Comparison of ENCODE assay signal across 8 mouse cellular contexts in the genomic region with DNA sequence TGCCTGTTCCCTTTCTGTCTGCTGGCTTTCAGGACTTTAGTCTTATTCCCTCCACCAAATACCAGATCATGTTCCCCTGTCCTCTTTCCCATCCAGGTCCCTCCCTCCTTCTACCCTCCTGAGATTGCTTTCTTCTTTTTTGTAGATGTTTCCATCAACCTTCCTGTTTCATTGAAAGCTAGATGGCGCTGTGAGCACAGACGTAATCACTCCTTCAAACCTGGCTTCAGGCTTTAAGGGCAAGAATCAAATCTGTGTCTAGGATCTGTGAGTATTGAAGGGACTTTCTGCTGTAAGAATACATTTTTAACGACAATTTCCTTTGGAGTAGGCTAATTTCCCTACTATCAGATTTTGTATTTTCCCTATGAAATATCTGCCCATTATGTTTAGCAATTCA.
DNase-seq lines count a peak whose midpoint lies in the region; ATAC-seq and TF ChIP-seq lines count a peak whose summit lies in the region.
"Not testable (repeated sequence)": the region's sequence is repeated elsewhere in the genome, so short reads cannot be mapped to it uniquely, and the experiment has no call there.

No protein-coding gene starts in this region.

- ATAC-seq in forebrain, postnatal 0 days; stomach, postnatal 0 days (ENCODE audit: low FRiP score, low TSS enrichment): not testable (repeated sequence)

- not testable (repeated sequence) for H3K9me3 ChIP-seq in ES-E14 (ENCODE audit: control insufficient read depth, insufficient read depth, low read depth, low read length); forebrain, postnatal 0 days (ENCODE audit: low read length); stomach, postnatal 0 days (ENCODE audit: control insufficient read depth, low read length)

- in situ Hi-C loops in ES-E14 (cut with MboI; ENCODE audit: low sequenced_read_pairs in 2 of 2, unreplicated experiment in 2 of 2) = loop anchor here in 1 of 2 experiments (25.0 kb wide), 1 partner anchor 212 kb away; no protein-coding TSS in a partner anchor

- TF ChIP-seq EP300 in stomach, postnatal 0 days (optimal IDR thresholded peaks at IDR 0.05) = not testable (repeated sequence)

- not testable (repeated sequence) for H3K4me3 ChIP-seq in ES-E14 (ENCODE audit: insufficient read depth in 1 of 2, low read depth in 1 of 2, low read length in 2 of 2, poor library complexity in 1 of 2, severe bottlenecking in 1 of 2); forebrain, postnatal 0 days (ENCODE audit: low read depth, low read length); kidney, adult 2 months (ENCODE audit: insufficient read depth, low read depth, low read length); left cerebral cortex, adult 2 months; stomach, postnatal 0 days (ENCODE audit: low read depth, low read length)

- not testable (repeated sequence) for H3K27ac ChIP-seq in ES-E14 (ENCODE audit: insufficient read depth, low read depth, low read length, poor library complexity, severe bottlenecking); forebrain, postnatal 0 days (ENCODE audit: low read depth, low read length); kidney, adult 2 months (ENCODE audit: insufficient read depth, low read depth, low read length); left cerebral cortex, adult 2 months; stomach, postnatal 0 days (replicated peaks)

- WGBS in forebrain, postnatal 0 days = 19% methylated on average over 3 of the region's 3 CpGs
- WGBS in kidney, adult 2 months = 21% methylated on average over 3 of the region's 3 CpGs
- 15% methylated on average over 3 of the region's 3 CpGs for WGBS in stomach, postnatal 0 days

- DNase-seq in 3T3-L1 (ENCODE audit: low read depth, low spot score) = peak; percentile 5
- peak; percentile 54 for DNase-seq in ES-E14 (ENCODE audit: low read depth, low spot score)
- DNase-seq in R1 (ENCODE audit: low read depth, low spot score) = peak; percentile 60
- DNase-seq in embryo, embryonic 10.5 days (ENCODE audit: low spot score) = peak; percentile 6
- not testable (repeated sequence) for DNase-seq in forebrain, postnatal 0 days; left cerebral cortex, adult 2 months (ENCODE audit: extremely low spot score in 1 of 2, low spot score in 2 of 2); stomach, postnatal 0 days (ENCODE audit: low spot score)
- peak; percentile 6 for DNase-seq in kidney, adult 2 months

- intact Hi-C loops in left cerebral cortex, adult 2 months (cut with DNase I) = not testable (repeated sequence)

- H3K4me2 ChIP-seq in forebrain, postnatal 0 days (ENCODE audit: low read depth); stomach, postnatal 0 days (replicated peaks; ENCODE audit: low read depth): not testable (repeated sequence)

- peak; percentile 11; the same call in 1 of the 2 replicates for TF ChIP-seq CTCF in forebrain, postnatal 0 days (IDR thresholded peaks at IDR 0.05; ENCODE audit: low read depth)
- TF ChIP-seq CTCF in kidney, adult 2 months (conservative IDR thresholded peaks at IDR 0.05; ENCODE audit: insufficient read depth, insufficient read length, low read depth, low read length) = not testable (repeated sequence)
- peak; percentile 1 for TF ChIP-seq CTCF in left cerebral cortex, adult 2 months (IDR thresholded peaks at IDR 0.05)
- TF ChIP-seq CTCF in stomach, postnatal 0 days (IDR thresholded peaks at IDR 0.05; ENCODE audit: low read depth) = peak; percentile 19; the same call in 1 of the 2 replicates

- H3K36me3 ChIP-seq in ES-E14 (ENCODE audit: control insufficient read depth, insufficient read depth, low read length, poor library complexity, severe bottlenecking); forebrain, postnatal 0 days (ENCODE audit: insufficient read depth); kidney, adult 2 months (ENCODE audit: control insufficient read depth, insufficient read depth, low read length); stomach, postnatal 0 days (ENCODE audit: control insufficient read depth, insufficient read depth, low read length): not testable (repeated sequence)

- H3K9ac ChIP-seq in ES-E14 (ENCODE audit: insufficient read depth, low read depth, low read length, poor library complexity, severe bottlenecking); forebrain, postnatal 0 days; stomach, postnatal 0 days (ENCODE audit: low read length): not testable (repeated sequence)

- not testable (repeated sequence) for TF ChIP-seq POLR2A in kidney, adult 2 months (IDR thresholded peaks at IDR 0.05; ENCODE audit: low read depth, low read length)

- H3K27me3 ChIP-seq in forebrain, postnatal 0 days (ENCODE audit: insufficient read depth, low read length); kidney, adult 2 months (replicated peaks; ENCODE audit: control insufficient read depth, insufficient read depth, low read length); stomach, postnatal 0 days (ENCODE audit: control insufficient read depth, insufficient read depth, low read length): not testable (repeated sequence)

- not testable (repeated sequence) for H3K4me1 ChIP-seq in ES-E14 (ENCODE audit: control insufficient read depth in 2 of 2, insufficient read depth in 2 of 2, low read length in 2 of 2, poor library complexity in 1 of 2); forebrain, postnatal 0 days (ENCODE audit: insufficient read depth); kidney, adult 2 months (ENCODE audit: control insufficient read depth, insufficient read depth, low read length); stomach, postnatal 0 days (replicated peaks; ENCODE audit: control insufficient read depth, insufficient read depth)
